Mouse (Mus musculus) lung, embryonic 15.5 days (tissue): ENCODE measurements around the gene Trpm7. TPM values are rescaled to one million over a fixed set of nuclear protein-coding genes. Genes with fewer than 3 reads are reported as not detected.

ENCODE experiments used
- ATAC-seq: fragments of 200-750 bp; cut with Nextera tagmentation; 2 replicates; pipeline ENCODE4 v1.8.0; 2017; ENCODE audit warnings: moderate number of reproducible peaks, borderline replicate concordance; ENCODE audit not compliant: low FRiP score, low TSS enrichment; ENCODE audit errors: extremely low read depth
- H3K27ac ChIP-seq: fragments of 300-500 bp; sonication (generic); 2 replicates; pipeline ENCODE4 v1.5.1; 2015; ENCODE audit warnings: moderate library complexity, mild to moderate bottlenecking, inconsistent platforms
- H3K27me3 ChIP-seq: fragments of 300-500 bp; sonication (generic); 2 replicates; pipeline ENCODE4 v1.6.1; 2015; ENCODE audit warnings: inconsistent platforms
- H3K36me3 ChIP-seq: fragments of 300-500 bp; sonication (generic); 2 replicates; pipeline ENCODE4 v1.6.1; 2015; ENCODE audit warnings: inconsistent platforms
- H3K4me1 ChIP-seq: fragments of 300-500 bp; sonication (generic); 2 replicates; pipeline ENCODE4 v1.6.1; 2015; ENCODE audit warnings: inconsistent platforms
- H3K4me2 ChIP-seq: fragments of 300-500 bp; sonication (generic); 2 replicates; pipeline ENCODE4 v1.6.1; 2015; ENCODE audit warnings: inconsistent platforms, mild to moderate bottlenecking, moderate library complexity
- H3K4me3 ChIP-seq: fragments of 300-500 bp; sonication (generic); 2 replicates; pipeline ENCODE4 v1.5.1; 2015; ENCODE audit warnings: mild to moderate bottlenecking, inconsistent platforms
- H3K9ac ChIP-seq: fragments of 300-500 bp; sonication (generic); 2 replicates; pipeline ENCODE4 v1.6.1; 2015; ENCODE audit warnings: inconsistent platforms
- H3K9me3 ChIP-seq: fragments of 300-500 bp; sonication (generic); 2 replicates; pipeline ENCODE4 v1.6.1; 2016; ENCODE audit warnings: inconsistent platforms
- WGBS: fragments of 180-500 bp; shearing (Covaris S2); methylation state at CpG from one replicate; pipeline ENCODE4 v1.1.7; 2015; 5-methylcytosine and 5-hydroxymethylcytosine counted together
- microRNA-seq: library from miRNA; unstranded; fragments of <30 nt; microRNA quantifications from one replicate; pipeline ENCODE4, GENCODE M21; 2016
- polyA plus RNA-seq: library from polyadenylated mRNA; unstranded; fragments of >200 nt; fragmentation: Nextera tagmentation; extraction: Ambion mirVana; gene quantifications from 2 replicates; pipeline ENCODE4 v1.2.1, GENCODE M21; 2015

Gene Trpm7
- polyA plus RNA-seq, 1 experiment from 2014 or later: 45.1 TPM

DNA sequence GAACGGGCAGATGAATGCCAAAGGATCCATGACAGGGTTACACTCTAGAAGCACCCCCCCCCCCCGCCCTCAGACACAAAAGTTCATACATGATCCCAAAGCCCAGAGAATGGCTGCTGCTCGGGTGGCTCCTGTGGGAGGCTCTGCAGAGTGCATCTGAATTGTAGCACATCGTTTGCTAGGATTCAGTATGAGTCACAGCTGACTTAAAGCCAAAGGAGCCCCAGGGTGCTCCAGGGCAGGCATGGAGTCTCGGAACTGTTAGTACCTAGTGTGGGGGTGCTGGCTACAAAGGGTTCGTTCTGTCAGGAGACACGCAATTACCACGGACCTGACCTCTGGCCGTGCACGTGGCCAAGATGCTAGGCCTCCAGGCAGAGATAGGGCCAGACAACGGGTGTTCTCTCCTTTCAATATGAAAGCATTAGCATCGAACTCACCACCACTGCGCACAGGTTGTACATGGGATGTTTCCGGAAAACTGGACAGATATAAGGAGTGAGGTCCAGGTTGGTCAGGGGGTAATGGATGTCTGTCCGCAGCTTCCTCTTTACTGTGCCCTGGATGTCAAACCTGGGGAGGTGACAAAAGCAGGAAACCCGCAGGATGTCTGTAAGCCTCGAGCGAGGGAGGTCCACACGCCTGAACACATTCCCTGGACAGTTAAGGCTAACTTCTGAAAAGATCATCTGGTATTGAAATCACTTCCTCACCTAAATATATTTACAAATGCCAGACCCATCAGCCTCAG, 106.4 kb downstream of the Trpm7 start:
- WGBS: 60% methylated on average over 19 of the region's 19 CpGs
- Histone ChIP-seq H3K27ac (no peak overlapping the region), H3K36me3 (no peaks in the 10 kb centered on the region), H3K4me3 (no peak overlapping the region), H3K4me2 (no peak overlapping the region), H3K9ac (no peak overlapping the region), H3K27me3 (no peaks in the 10 kb centered on the region), H3K9me3 (no peaks in the 10 kb centered on the region), H3K4me1 (no peaks in the 10 kb centered on the region)
- no peak for ATAC-seq

DNA sequence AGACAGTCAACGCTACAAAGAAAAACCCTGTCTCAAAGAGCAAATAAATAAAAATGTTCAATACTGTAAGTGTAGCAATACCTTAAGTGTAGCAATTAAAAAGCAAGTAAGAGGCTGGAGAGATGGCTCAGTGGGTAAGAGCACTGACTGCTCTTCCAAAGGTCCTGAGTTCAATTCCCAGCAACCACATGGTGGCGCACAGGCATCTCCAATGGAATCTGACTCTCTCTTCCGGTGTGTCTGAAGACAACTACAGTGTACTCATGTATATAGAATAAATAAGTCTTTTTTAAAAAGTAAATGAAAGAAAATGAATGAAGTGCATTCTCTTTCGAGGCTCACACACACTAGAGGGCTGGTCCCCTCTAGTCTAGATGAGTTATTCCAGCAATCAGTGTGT, 107.8 kb downstream of the Trpm7 start:
- Histone ChIP-seq H3K9me3 (no peaks in the 10 kb centered on the region), H3K36me3 (no peaks in the 10 kb centered on the region), H3K4me1 (no peaks in the 10 kb centered on the region), H3K4me2 (no peak overlapping the region), H3K9ac (no peak overlapping the region), H3K27me3 (no peaks in the 10 kb centered on the region), H3K27ac (no peak overlapping the region), H3K4me3 (no peak overlapping the region)
- WGBS: 61% methylated on average over 4 of the region's 4 CpGs
- no peak for ATAC-seq

DNA sequence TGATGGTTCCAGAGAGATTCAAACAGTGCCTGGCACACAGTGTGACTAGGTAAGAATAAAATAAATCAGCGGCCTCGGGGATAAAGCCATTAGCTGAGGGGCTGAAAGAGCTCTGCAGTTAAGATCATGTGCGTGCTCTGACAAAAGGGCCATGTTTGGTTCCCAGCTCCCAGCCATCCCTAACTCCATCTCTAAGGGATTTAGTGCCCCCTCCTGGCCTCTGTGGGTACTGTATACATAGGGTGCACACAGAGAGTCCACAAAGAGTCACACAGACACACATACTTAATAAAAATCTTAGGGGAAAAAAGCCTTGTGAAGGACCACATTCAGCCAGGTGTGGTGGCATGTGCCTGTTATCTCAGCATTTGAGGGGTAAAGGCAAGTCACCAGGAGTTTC, 108.4 kb downstream of the Trpm7 start:
- 95% methylated on average over 3 of the region's 3 CpGs for WGBS
- H3K4me3 ChIP-seq: no peak overlapping the region

DNA sequence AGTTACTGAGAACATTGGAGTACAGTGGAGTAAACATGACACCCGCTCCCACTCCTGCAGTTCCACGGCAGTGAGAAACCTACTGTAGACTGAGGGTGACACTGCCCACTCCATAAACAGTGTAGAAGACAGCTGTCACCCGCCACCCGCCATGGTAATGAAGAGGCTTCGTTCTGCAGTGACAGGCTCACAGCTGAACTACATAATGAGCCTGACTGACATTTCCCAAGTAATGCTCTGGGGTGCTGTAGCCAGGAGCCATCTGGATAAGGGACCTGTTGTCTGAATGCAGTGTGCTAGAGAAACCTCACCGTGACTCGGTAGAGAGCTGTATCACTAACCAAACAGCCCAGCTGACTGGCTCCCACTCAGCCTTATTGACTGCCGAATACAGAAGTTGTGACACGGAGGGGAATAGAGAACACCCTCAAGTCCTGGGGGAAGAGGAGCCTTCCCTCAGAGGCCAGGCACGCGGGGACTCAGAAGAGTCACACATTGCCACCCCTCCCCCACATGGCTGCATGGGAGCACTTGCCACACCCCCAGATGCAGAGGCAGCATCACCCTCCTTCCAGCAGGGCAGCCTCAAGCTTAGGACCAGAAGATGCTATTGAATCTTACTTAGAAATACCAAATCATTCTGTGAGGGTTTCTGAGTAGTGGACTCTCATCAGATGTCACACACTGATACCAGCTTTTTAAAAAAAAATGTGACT, 110.0 kb downstream of the Trpm7 start:
- whole genome bisulfite sequencing: 39% methylated on average over 11 of the region's 11 CpGs
- Histone ChIP-seq H3K4me1 (no peaks in the 10 kb centered on the region), H3K36me3 (peaks cover 18% of the 10 kb centered on the region; the same call in 1 of the 2 replicates), H3K9ac (no peak overlapping the region), H3K4me3 (no peak overlapping the region), H3K9me3 (no peaks in the 10 kb centered on the region), H3K27me3 (no peaks in the 10 kb centered on the region), H3K4me2 (no peak overlapping the region), H3K27ac (no peak overlapping the region)
- ATAC-seq: no peak

More for the DNA sequence above, 108.4 kb downstream of the Trpm7 start:
- H3K27ac ChIP-seq: no peak overlapping the region
- H3K4me1 ChIP-seq: no peaks in the 10 kb centered on the region
- no peaks in the 10 kb centered on the region for H3K27me3 ChIP-seq
- no peaks in the 10 kb centered on the region for H3K9me3 ChIP-seq
- peaks cover 2% of the 10 kb centered on the region; the same call in 1 of the 2 replicates for H3K36me3 ChIP-seq
- no peak overlapping the region for H3K9ac ChIP-seq
- no peak overlapping the region for H3K4me2 ChIP-seq
- ATAC-seq: no peak

DNA sequence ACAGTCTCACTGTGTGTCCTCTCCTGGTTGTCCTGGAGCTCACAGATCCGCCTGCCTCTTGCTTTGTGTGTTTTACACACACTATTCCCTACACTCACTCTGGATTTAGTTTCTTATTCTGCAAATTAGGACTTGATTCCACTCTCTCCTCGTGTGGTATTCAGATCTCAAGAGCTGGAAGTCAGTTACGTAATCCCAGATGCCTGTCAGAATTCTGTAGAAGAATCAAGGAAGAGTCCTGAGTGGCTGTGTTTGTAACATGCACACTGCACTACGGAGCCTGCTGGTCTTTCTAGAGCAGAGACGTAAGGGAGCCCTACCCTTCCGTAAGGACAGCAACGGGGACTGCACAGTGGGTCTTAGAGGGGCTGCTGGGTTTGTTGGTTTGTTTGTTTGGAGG, 116.7 kb downstream of the Trpm7 start:
- Histone ChIP-seq H3K9ac (no peak overlapping the region), H3K36me3 (peaks cover 76% of the 10 kb centered on the region), H3K4me1 (no peaks in the 10 kb centered on the region), H3K4me3 (no peak overlapping the region), H3K27ac (no peak overlapping the region), H3K9me3 (no peaks in the 10 kb centered on the region), H3K4me2 (no peak overlapping the region), H3K27me3 (no peaks in the 10 kb centered on the region)
- no peak for ATAC-seq
- 91% methylated on average over 7 of the region's 7 CpGs for WGBS

DNA sequence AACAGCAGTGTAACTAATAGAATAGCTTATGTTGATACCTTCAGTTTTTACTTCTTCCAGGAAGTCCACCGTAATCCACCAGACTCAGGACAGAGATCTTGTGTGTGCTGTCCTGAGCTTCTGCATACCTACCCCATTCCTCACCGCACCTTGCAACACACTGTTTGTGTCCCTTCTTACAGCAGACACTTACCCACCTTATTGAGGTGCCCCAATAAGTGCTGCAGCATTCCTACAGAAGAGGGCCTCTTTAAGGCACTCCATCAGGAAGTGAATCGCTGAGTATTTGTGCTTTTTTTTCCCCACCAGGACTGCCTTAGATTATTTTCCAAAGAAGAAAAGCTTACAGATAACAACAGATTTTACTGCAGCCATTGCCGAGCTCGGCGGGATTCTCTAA, 120.4 kb downstream of the Trpm7 start:
- no peak overlapping the region for H3K4me3 ChIP-seq
- H3K9ac ChIP-seq: no peak overlapping the region
- H3K9me3 ChIP-seq: no peaks in the 10 kb centered on the region
- 95% methylated on average over 6 of the region's 6 CpGs for WGBS
- H3K27ac ChIP-seq: no peak overlapping the region
- no peaks in the 10 kb centered on the region for H3K4me1 ChIP-seq
- ATAC-seq: no peak
- H3K27me3 ChIP-seq: no peaks in the 10 kb centered on the region
- H3K4me2 ChIP-seq: no peak overlapping the region
- H3K36me3 ChIP-seq: peaks cover 75% of the 10 kb centered on the region

DNA sequence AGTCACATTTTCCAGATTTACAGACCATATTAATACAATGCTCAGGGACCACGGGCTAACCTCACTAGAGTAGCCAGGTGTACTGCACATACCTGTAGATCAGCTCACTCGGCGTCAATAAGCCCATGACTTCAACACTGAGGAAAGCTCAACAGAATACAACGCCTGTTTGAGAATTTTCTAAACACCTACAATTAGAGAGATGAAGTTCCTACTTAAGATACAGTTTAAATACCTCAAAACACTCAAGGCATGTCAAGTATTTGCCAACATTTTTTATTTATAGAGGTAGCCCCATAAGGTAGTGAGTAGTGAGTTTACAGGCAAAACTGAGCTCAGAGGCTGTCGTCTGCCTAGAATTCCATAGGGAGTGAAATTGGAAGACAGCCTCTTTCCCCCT, 132.6 kb downstream of the Trpm7 start:
- Histone ChIP-seq H3K4me2 (no peak overlapping the region), H3K4me3 (no peak overlapping the region), H3K36me3 (peaks cover 68% of the 10 kb centered on the region), H3K27ac (no peak overlapping the region), H3K9me3 (no peaks in the 10 kb centered on the region), H3K4me1 (no peaks in the 10 kb centered on the region), H3K27me3 (no peaks in the 10 kb centered on the region), H3K9ac (no peak overlapping the region)
- 77% methylated on average over 5 of the region's 5 CpGs for WGBS
- ATAC-seq: no peak

Small RNA genes within 50 kb of the gene (microRNA-seq; reads per million reads assigned to microRNA genes)
- gene Mir3473g: 1.5 reads per million

Other genes starting within 250 kb of the Trpm7 start
- gene Gabpb1, start 199.9 kb downstream of the Trpm7 start, polyA plus RNA-seq: 61.8 and 62.0 TPM in 2 replicates
- gene Usp8, start 168.9 kb downstream of the Trpm7 start, polyA plus RNA-seq: 40.8 and 44.1 TPM in 2 replicates
- gene Usp50, start 92.8 kb downstream of the Trpm7 start, polyA plus RNA-seq: 2.1 and 2.3 TPM in 2 replicates
- gene Sppl2a, start 57.0 kb upstream of the Trpm7 start, polyA plus RNA-seq: 40.7 and 42.1 TPM in 2 replicates
- gene Ap4e1, start 132.5 kb upstream of the Trpm7 start, polyA plus RNA-seq: 9.1 and 11.3 TPM in 2 replicates
- gene Blvra, start 194.4 kb upstream of the Trpm7 start, polyA plus RNA-seq: 52.9 and 54.2 TPM in 2 replicates